Mouse (Mus musculus): ENCODE results near the gene Gpc3.

DNA sequence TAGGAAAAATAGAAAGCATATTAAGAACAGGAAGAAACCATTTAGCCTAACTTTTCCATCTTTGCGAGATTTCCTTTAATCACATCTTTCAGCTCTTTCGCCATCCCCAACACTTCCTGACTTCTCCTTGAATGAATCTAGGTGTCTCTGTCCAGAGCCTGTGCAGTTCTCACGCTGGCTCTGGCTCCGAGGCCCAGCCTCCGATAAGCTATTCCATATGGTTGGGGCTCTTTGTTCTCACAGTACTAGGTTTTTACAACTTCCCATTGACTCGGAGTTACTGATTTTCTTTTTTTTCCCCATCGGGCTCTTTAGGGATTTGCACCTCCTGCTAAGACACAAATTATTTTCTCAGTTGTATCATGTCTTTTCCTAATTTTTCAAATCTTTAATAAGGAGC, 381.8 kb downstream of the Gpc3 start:
- TF ChIP-seq POLR2A (IDR thresholded peaks at IDR 0.05; ENCODE audit: control insufficient read depth, extremely low read depth, insufficient read depth, low read length, poor library complexity) (no peak), CTCF (IDR thresholded peaks at IDR 0.05; ENCODE audit: borderline replicate concordance, control insufficient read depth, extremely low read depth, insufficient read depth, low read length, poor library complexity) (no peak)
